Mouse (Mus musculus) liver, adult 2 months (tissue): ENCODE measurements at regions not wholly inside any gene's neighbourhood (a gene's known extent, or its start where the extent isn't known, plus 50 kb on each side); places are given as distances from the start of the nearest gene placed in this dataset.

Experiments used
- DNase-seq: peaks from one replicate; pipeline ENCODE4 v3.0.0-alpha.2; 2011; ENCODE audit warnings: low read depth, low spot score; ENCODE audit errors: extremely low read depth
- H3K27ac ChIP-seq: fragments of 200-500 bp; replicated peaks from 2 replicates; pipeline ENCODE4 v1.5.1; 2012; ENCODE audit warnings: low read depth, mild to moderate bottlenecking, control low read depth, inconsistent platforms, low read length; ENCODE audit not compliant: insufficient read depth
- H3K27me3 ChIP-seq: fragments of 200-500 bp; 2 replicates; pipeline ENCODE4 v1.6.1; 2012; ENCODE audit warnings: mild to moderate bottlenecking, moderate library complexity, low read length, inconsistent platforms; ENCODE audit not compliant: control insufficient read depth, insufficient read depth
- H3K36me3 ChIP-seq: fragments of 200-500 bp; 2 replicates; pipeline ENCODE4 v1.6.1; 2012; ENCODE audit warnings: low read length, inconsistent platforms; ENCODE audit not compliant: control insufficient read depth, insufficient read depth
- H3K4me1 ChIP-seq: fragments of 200-500 bp; 2 replicates; pipeline ENCODE4 v1.6.1; 2011; ENCODE audit warnings: low read length; ENCODE audit not compliant: control insufficient read depth, insufficient read depth
- H3K4me3 ChIP-seq: fragments of 200-500 bp; 2 replicates; pipeline ENCODE4 v1.5.1; 2011; ENCODE audit warnings: low read depth, mild to moderate bottlenecking, control low read depth, low read length, moderate library complexity; ENCODE audit not compliant: insufficient read depth
- H3K79me2 ChIP-seq: fragments of 200-500 bp; 2 replicates; pipeline ENCODE4 v1.6.1; 2012; ENCODE audit warnings: inconsistent platforms, mild to moderate bottlenecking, low read length, moderate library complexity; ENCODE audit not compliant: control insufficient read depth, insufficient read depth
- H3K9ac ChIP-seq: fragments of 200-500 bp; 2 replicates; pipeline ENCODE4 v1.6.1; 2012; ENCODE audit warnings: low read depth, mild to moderate bottlenecking, control low read depth, inconsistent platforms, low read length
- CTCF ChIP-seq: fragments of 200-500 bp; IDR thresholded peaks from 2 replicates; pipeline ENCODE4 v1.5.1; 2011; ENCODE audit warnings: low read depth, low read length, control low read depth
- POLR2A ChIP-seq: fragments of 200-500 bp; IDR thresholded peaks from 2 replicates; pipeline ENCODE4 v1.6.1; 2011; ENCODE audit warnings: low read length, control low read depth; ENCODE audit not compliant: insufficient read depth; ENCODE audit errors: extremely low read depth
- WGBS: fragments of 180-500 bp; shearing (Covaris S2); methylation state at CpG from one replicate; pipeline ENCODE4 v1.1.7; 2018; 5-methylcytosine and 5-hydroxymethylcytosine counted together

DNA sequence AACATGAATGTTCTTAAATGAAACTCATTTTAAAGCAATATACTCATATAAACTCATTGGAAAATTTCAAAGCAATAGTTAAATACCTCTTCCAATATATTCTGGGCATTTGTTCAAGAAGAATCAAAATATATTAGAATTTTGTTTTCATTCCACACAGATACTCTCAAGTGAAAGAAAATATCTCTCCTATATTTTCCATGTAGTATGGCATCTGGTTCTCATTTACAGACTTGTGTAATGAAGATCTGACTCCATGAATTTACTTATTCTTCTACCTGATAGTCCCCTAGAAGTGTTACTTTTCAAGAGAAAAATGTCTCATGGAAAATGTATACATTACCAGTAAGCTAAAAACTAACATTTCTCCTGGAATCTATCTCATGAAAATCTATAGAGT is 144.2 kb upstream of the Col5a2 start:
- H3K4me3 ChIP-seq: no peak overlapping the region
- TF ChIP-seq POLR2A (no peak), CTCF (no peak)
- H3K4me1 ChIP-seq: no peaks in the 10 kb centered on the region
- no peak for DNase-seq
- no peaks in the 10 kb centered on the region for H3K27me3 ChIP-seq
- no peaks in the 10 kb centered on the region for H3K79me2 ChIP-seq
- H3K36me3 ChIP-seq: no peaks in the 10 kb centered on the region
- no peak overlapping the region for H3K27ac ChIP-seq
- H3K9ac ChIP-seq: no peak overlapping the region

DNA sequence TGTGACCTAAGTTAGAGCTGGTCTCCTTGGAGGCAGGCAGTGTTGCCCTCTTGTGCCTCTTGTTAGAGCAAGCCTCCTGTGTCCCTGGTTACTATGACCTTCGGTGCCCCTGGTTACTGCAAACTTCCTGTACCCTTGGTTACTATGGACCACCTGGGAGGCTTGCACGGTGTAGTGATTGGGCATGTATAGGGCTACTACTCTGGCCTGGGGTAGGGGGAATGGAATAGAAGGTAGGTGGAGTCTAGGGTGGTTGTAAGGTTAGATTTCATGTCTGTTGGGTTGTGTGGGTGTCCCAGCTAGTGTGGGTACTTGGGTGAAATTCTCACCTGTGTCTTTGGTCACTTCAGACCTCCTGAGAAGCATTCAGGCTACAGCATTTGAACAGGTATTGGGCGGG is 141.7 kb upstream of the Wdr75 start:
- no peaks in the 10 kb centered on the region for H3K79me2 ChIP-seq
- 76% methylated on average over 3 of the region's 3 CpGs for WGBS
- H3K9ac ChIP-seq: no peak overlapping the region
- H3K27me3 ChIP-seq: no peaks in the 10 kb centered on the region
- no peak overlapping the region for H3K4me3 ChIP-seq
- no peak for TF ChIP-seq POLR2A
- no peak for TF ChIP-seq CTCF
- DNase-seq: no peak
- no peak overlapping the region for H3K27ac ChIP-seq
- H3K4me1 ChIP-seq: no peaks in the 10 kb centered on the region
- H3K36me3 ChIP-seq: no peaks in the 10 kb centered on the region

GRCm38 (mm10) chr1:45663882-45664520 is 131.0 kb upstream of the Wdr75 start:
- Histone ChIP-seq H3K4me1 (no peaks in the 10 kb centered on the region), H3K36me3 (no peaks in the 10 kb centered on the region), H3K27me3 (no peaks in the 10 kb centered on the region), H3K27ac (no peak overlapping the region), H3K79me2 (no peaks in the 10 kb centered on the region), H3K9ac (no peak overlapping the region), H3K4me3 (no peak overlapping the region)
- no peak for DNase-seq
- TF ChIP-seq CTCF (no peak), POLR2A (no peak)
- 55% methylated on average over 3 of the region's 3 CpGs for WGBS

DNA sequence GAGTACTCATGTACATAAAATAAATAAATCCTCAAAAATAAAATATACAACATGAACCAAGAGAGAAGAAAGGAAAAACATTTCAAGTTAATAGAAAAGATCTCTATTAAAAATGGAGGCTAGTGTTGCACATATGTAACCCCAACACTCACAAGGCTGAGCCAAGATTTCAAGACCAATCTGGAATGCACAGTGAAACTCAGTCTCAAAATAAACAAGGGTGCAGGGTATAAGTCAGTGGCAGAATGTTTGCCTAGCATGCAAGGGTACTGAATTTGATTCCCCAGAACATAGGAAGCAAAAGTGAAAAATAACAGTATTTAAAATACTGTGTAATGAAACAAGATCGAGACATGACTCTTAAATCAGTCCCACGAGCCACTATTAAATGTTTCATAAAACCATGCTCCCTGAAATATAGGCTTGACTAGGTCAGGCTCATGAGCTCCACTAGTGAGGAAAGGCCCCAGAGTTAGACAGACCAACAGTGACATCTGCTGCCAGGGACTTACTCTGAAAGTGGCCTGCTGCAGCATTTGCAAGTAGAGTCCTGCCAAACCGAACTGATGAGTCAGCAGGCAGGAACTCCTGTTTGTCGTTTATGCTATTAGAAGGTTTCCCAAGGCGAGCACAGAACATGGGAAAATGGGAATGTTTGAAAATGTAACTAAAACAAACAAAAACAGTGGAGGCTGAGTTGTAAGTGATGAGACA is 122.4 kb upstream of the Wdr75 start:
- peak; percentile 62 for DNase-seq
- no peak for TF ChIP-seq CTCF
- TF ChIP-seq POLR2A: no peak
- Histone ChIP-seq H3K79me2 (no peaks in the 10 kb centered on the region), H3K9ac (no peak overlapping the region), H3K27ac (no peak overlapping the region), H3K4me3 (no peak overlapping the region), H3K4me1 (no peaks in the 10 kb centered on the region), H3K36me3 (no peaks in the 10 kb centered on the region), H3K27me3 (no peaks in the 10 kb centered on the region)
- WGBS: 42% methylated on average over 5 of the region's 5 CpGs

GRCm38 (mm10) chr1:45675771-45676439 is 119.1 kb upstream of the Wdr75 start:
- Histone ChIP-seq H3K4me1 (no peaks in the 10 kb centered on the region), H3K79me2 (no peaks in the 10 kb centered on the region)

More at GRCm38 (mm10) chr1:45675771-45676439, 119.1 kb upstream of the Wdr75 start:
- Histone ChIP-seq H3K27me3 (no peaks in the 10 kb centered on the region), H3K9ac (no peak overlapping the region), H3K4me3 (no peak overlapping the region), H3K27ac (no peak overlapping the region), H3K36me3 (no peaks in the 10 kb centered on the region)
- no peak for DNase-seq
- 85% methylated on average over 5 of the region's 5 CpGs for WGBS
- TF ChIP-seq POLR2A: no peak
- no peak for TF ChIP-seq CTCF
